Mouse (Mus musculus) granulocyte monocyte progenitor cell, adult 5-6 weeks (primary cell): Measurements from ENCODE around the gene Olfr9. TPM values are rescaled to one million over a fixed set of nuclear protein-coding genes. Genes with fewer than 3 reads are reported as not detected.

Experiments
- ATAC-seq: replicated peaks from 2 replicates; pipeline ENCODE4 v1.8.0; 2016; ENCODE audit warnings: mild to moderate bottlenecking, moderate TSS enrichment, inconsistent platforms; ENCODE audit not compliant: poor library complexity, severe bottlenecking
- total RNA-seq, 2 experiments: library from RNA; stranded (forward) in 1 of 2; stranded (reverse) in 1 of 2; fragments of 200-712, 200-1000 nt in 1 of 2; fragments of >200 nt in 1 of 2; fragmentation: Nextera tagmentation in 1 of 2; gene quantifications; 2 replicates each; pipeline ENCODE4 v1.2.3; 2014 to 2017

The Olfr9 gene
- total RNA-seq, 2 experiments from 2014 or later: not detected

GRCm38 (mm10) chr10:128996523-128997040, 7.4 kb downstream of the Olfr9 start:
- no peak for ATAC-seq

- no peak for ATAC-seq
Observed at GRCm38 (mm10) chr10:129004032-129004920, 15.0 kb downstream of the Olfr9 start.

GRCm38 (mm10) chr10:129010288-129010841, 21.1 kb downstream of the Olfr9 start, which contains the start of gene Olfr763:
Gene Olfr763, plus strand, starts transcription at chr10:129010791.
- no peak for ATAC-seq

- peak; percentile 79 for ATAC-seq
Observed at GRCm38 (mm10) chr10:129011511-129011910, 22.3 kb downstream of the Olfr9 start.

- ATAC-seq: no peak
Observed at GRCm38 (mm10) chr10:129014477-129014876, 25.2 kb downstream of the Olfr9 start.

GRCm38 (mm10) chr10:129023319-129023718, 34.1 kb downstream of the Olfr9 start:
- ATAC-seq: no peak

- ATAC-seq: peak; percentile 76
Observed at GRCm38 (mm10) chr10:129026018-129026662, 36.9 kb downstream of the Olfr9 start.

- no peak for ATAC-seq
Observed at GRCm38 (mm10) chr10:129028343-129028742, 39.1 kb downstream of the Olfr9 start.

- no peak for ATAC-seq
Observed at GRCm38 (mm10) chr10:129039796-129040195, 50.6 kb downstream of the Olfr9 start, which contains the start of gene Olfr764-ps1. Gene Olfr764-ps1, minus strand, starts transcription at chr10:129039896.

Other genes with a start within 250 kb of the Olfr9 start
- 13.2 and 15.8 TPM in 2 replicates for gene Dgka, start 244.6 kb upstream of the Olfr9 start, total RNA-seq (2014; fragmentation: Nextera tagmentation)
- 9.4 and 12.0 TPM in 2 replicates for gene Dgka, start 244.6 kb upstream of the Olfr9 start, total RNA-seq (2017)
- 43.5 and 52.0 TPM in 2 replicates for gene Pym1, start 241.5 kb upstream of the Olfr9 start, total RNA-seq (2014; fragmentation: Nextera tagmentation)
- gene Pym1, start 241.5 kb upstream of the Olfr9 start, total RNA-seq (2017): 47.6 and 82.5 TPM in 2 replicates
- gene Mmp19, start 198.5 kb upstream of the Olfr9 start, total RNA-seq (2014; fragmentation: Nextera tagmentation): 6.9 and 8.3 TPM in 2 replicates
- gene Mmp19, start 198.5 kb upstream of the Olfr9 start, total RNA-seq (2017): 14.9 and 15.6 TPM in 2 replicates
- 16.5 and 17.5 TPM in 2 replicates for gene Dnajc14, start 185.4 kb upstream of the Olfr9 start, total RNA-seq (2014; fragmentation: Nextera tagmentation)
- 23.8 and 30.7 TPM in 2 replicates for gene Dnajc14, start 185.4 kb upstream of the Olfr9 start, total RNA-seq (2017)
- gene Tmem198b, start 185.1 kb upstream of the Olfr9 start, total RNA-seq (2014; fragmentation: Nextera tagmentation): 10.8 and 14.4 TPM in 2 replicates
- 3.4 and 3.6 TPM in 2 replicates for gene Tmem198b, start 185.1 kb upstream of the Olfr9 start, total RNA-seq (2017)
- 184 and 236 TPM in 2 replicates for gene Sarnp, start 172.1 kb upstream of the Olfr9 start, total RNA-seq (2014; fragmentation: Nextera tagmentation)
- 265 and 272 TPM in 2 replicates for gene Sarnp, start 172.1 kb upstream of the Olfr9 start, total RNA-seq (2017)
- 33.9 and 84.1 TPM in 2 replicates for gene Ormdl2, start 167.8 kb upstream of the Olfr9 start, total RNA-seq (2014; fragmentation: Nextera tagmentation)
- gene Ormdl2, start 167.8 kb upstream of the Olfr9 start, total RNA-seq (2017): 82.4 and 147 TPM in 2 replicates
- gene Gdf11, start 97.7 kb upstream of the Olfr9 start, total RNA-seq (2014; fragmentation: Nextera tagmentation): 0.21 TPM in 1 of 2 replicates, not detected in the other
- 0.15 TPM in 1 of 2 replicates, not detected in the other for gene Gdf11, start 97.7 kb upstream of the Olfr9 start, total RNA-seq (2017)
- gene Cd63, start 88.4 kb upstream of the Olfr9 start, total RNA-seq (2014; fragmentation: Nextera tagmentation): 139 and 203 TPM in 2 replicates
- gene Cd63, start 88.4 kb upstream of the Olfr9 start, total RNA-seq (2017): 123 and 185 TPM in 2 replicates
- gene Rdh5, start 66.5 kb upstream of the Olfr9 start, total RNA-seq (2014; fragmentation: Nextera tagmentation): 2.0 and 9.5 TPM in 2 replicates
- gene Rdh5, start 66.5 kb upstream of the Olfr9 start, total RNA-seq (2017): 2.4 TPM in 1 of 2 replicates, not detected in the other
- 124 and 140 TPM in 2 replicates for gene Bloc1s1, start 65.4 kb upstream of the Olfr9 start, total RNA-seq (2014; fragmentation: Nextera tagmentation)
- 71.3 and 86.4 TPM in 2 replicates for gene Bloc1s1, start 65.4 kb upstream of the Olfr9 start, total RNA-seq (2017)
- gene Itga7, start 55.6 kb upstream of the Olfr9 start, total RNA-seq (2014; fragmentation: Nextera tagmentation): not detected in 2 replicates
- gene Itga7, start 55.6 kb upstream of the Olfr9 start, total RNA-seq (2017): not detected in 2 replicates
- gene Mettl7b, start 28.4 kb upstream of the Olfr9 start, total RNA-seq (2014; fragmentation: Nextera tagmentation): not detected in 2 replicates
- gene Mettl7b, start 28.4 kb upstream of the Olfr9 start, total RNA-seq (2017): not detected in 2 replicates
- gene Olfr763, start 21.4 kb downstream of the Olfr9 start, total RNA-seq (2014; fragmentation: Nextera tagmentation): not detected in 2 replicates
- gene Olfr763, start 21.4 kb downstream of the Olfr9 start, total RNA-seq (2017): not detected in 2 replicates
- gene Olfr764-ps1, start 50.5 kb downstream of the Olfr9 start, total RNA-seq (2014; fragmentation: Nextera tagmentation): not detected in 2 replicates
- not detected in 2 replicates for gene Olfr764-ps1, start 50.5 kb downstream of the Olfr9 start, total RNA-seq (2017)
- not detected in 2 replicates for gene Olfr765, start 60.6 kb downstream of the Olfr9 start, total RNA-seq (2014; fragmentation: Nextera tagmentation)
- not detected in 2 replicates for gene Olfr765, start 60.6 kb downstream of the Olfr9 start, total RNA-seq (2017)
- not detected in 2 replicates for gene Olfr766-ps1, start 79.5 kb downstream of the Olfr9 start, total RNA-seq (2014; fragmentation: Nextera tagmentation)
- not detected in 2 replicates for gene Olfr766-ps1, start 79.5 kb downstream of the Olfr9 start, total RNA-seq (2017)
- not detected in 2 replicates for gene Olfr767, start 93.5 kb downstream of the Olfr9 start, total RNA-seq (2014; fragmentation: Nextera tagmentation)
- gene Olfr767, start 93.5 kb downstream of the Olfr9 start, total RNA-seq (2017): not detected in 2 replicates
- gene Olfr768, start 109.9 kb downstream of the Olfr9 start, total RNA-seq (2014; fragmentation: Nextera tagmentation): not detected in 2 replicates
- gene Olfr768, start 109.9 kb downstream of the Olfr9 start, total RNA-seq (2017): not detected in 2 replicates
- gene Olfr769, start 128.4 kb downstream of the Olfr9 start, total RNA-seq (2014; fragmentation: Nextera tagmentation): not detected in 2 replicates
- gene Olfr769, start 128.4 kb downstream of the Olfr9 start, total RNA-seq (2017): not detected in 2 replicates
- gene Olfr770, start 149.6 kb downstream of the Olfr9 start, total RNA-seq (2014; fragmentation: Nextera tagmentation): not detected in 2 replicates
- gene Olfr770, start 149.6 kb downstream of the Olfr9 start, total RNA-seq (2017): not detected in 2 replicates
- gene Olfr771, start 175.3 kb downstream of the Olfr9 start, total RNA-seq (2014; fragmentation: Nextera tagmentation): not detected in 2 replicates
- not detected in 2 replicates for gene Olfr771, start 175.3 kb downstream of the Olfr9 start, total RNA-seq (2017)
- not detected in 2 replicates for gene Olfr772, start 188.5 kb downstream of the Olfr9 start, total RNA-seq (2014; fragmentation: Nextera tagmentation)
- gene Olfr772, start 188.5 kb downstream of the Olfr9 start, total RNA-seq (2017): not detected in 2 replicates
- not detected in 2 replicates for gene Olfr773, start 198.0 kb downstream of the Olfr9 start, total RNA-seq (2014; fragmentation: Nextera tagmentation)
- not detected in 2 replicates for gene Olfr773, start 198.0 kb downstream of the Olfr9 start, total RNA-seq (2017)
- not detected in 2 replicates for gene Olfr774, start 246.8 kb downstream of the Olfr9 start, total RNA-seq (2014; fragmentation: Nextera tagmentation)
- not detected in 2 replicates for gene Olfr774, start 246.8 kb downstream of the Olfr9 start, total RNA-seq (2017)